Mouse (Mus musculus) right cerebral cortex, postnatal 4 days (tissue): ENCODE measurements at regions not wholly inside any gene's neighbourhood (a gene's known extent, or its start where the extent isn't known, plus 50 kb on each side); places are given as distances from the start of the nearest gene placed in this dataset.

Experiments used
- DNase-seq: peaks from one replicate; pipeline ENCODE4 v3.0.0-alpha.2; 2022

DNA sequence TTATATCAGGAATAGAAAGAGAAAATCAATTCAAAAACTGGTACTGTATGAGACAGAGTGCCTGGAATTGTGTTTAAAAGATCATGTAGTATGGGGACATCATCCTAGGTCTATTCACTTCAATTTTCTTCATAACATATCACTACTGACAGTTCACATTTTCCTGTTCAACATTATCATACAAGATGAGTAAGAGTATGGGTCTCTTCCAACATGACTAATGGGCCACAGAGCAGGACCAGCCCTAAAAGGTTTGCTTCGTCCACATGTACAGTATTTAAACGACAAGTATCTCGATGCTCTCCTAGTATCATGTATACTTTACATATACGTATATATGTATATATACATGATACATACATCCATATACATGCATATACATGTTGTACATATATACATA is 164.8 kb upstream of the Atp1b1 start:
- DNase-seq, result no peak

DNA sequence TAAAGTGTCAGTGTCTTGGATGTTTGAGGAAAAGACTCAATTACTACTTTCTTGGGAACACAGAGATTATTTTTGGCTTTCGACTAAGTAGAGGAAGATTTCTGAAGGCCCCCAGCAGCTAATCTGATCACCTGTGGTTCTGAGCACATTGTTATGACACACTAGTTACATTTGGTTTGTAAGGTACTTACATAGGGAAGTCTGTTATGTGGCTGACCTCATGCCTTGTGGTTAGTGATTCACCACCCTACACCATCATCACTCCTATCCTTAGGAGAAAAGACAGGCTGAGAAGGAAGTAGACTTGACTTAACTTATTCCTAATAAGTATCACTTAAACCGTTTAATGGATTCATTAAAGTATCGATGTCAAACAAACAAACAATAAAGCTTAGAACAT is 164.3 kb upstream of the Atp1b1 start:
- DNase-seq, result no peak

DNA sequence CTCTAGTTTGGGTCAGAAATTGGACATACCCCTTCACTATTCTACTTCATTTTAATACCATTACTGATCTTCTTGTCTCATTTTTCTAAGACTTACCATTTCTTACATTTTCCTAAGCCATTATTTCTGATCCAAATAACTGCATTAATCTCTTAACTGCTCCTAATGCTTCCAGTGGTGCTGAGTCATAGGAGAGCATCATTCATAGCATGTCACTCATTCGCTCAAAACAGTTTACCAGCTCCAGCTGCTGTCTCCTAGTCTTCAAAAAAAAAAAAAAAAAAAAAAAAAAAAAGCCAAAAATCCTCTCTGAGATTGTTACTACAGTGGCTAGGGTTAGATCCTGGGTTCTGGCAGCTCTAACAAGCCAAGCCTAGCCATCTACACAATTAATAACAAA is 162.0 kb upstream of the Atp1b1 start:
- DNase-seq, result no peak

- DNase-seq, result no peak
Observed at GRCm38 (mm10) chr1:164617871-164618270, 159.7 kb upstream of the Atp1b1 start.

- no peak for DNase-seq
Observed at GRCm38 (mm10) chr1:164607061-164607460, 148.9 kb upstream of the Atp1b1 start.

DNA sequence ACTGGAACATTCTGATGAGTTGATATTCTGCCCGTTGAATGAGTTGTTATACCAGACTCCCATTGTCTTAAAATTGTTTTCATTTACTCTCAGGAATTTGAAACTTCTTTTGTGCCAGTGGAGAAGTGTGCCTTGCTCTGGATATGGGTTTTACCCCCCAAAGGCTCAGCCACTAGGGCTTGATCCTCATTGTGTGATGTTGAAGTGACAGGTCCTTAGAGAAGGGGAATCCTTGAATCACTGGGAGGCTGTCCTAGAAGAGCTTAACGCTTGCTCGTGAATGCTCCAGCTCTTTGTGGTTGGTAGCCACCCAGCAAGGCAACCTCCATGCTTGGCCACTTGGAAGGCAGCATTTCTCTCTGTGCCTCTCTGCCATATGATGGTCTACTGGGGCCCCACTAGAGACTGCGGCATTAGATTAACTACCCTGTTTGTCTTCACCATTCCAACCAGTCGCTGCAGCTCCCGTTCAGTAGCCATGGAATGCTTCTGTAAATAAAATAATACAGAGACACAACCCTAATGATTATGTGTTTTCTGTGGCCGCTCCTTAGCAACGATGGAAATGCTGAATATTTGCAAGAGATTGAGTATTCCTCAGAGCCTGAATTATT is 148.1 kb upstream of the Atp1b1 start:
- no peak for DNase-seq

GRCm38 (mm10) chr1:164603433-164603832 is 145.3 kb upstream of the Atp1b1 start:
- DNase-seq, result no peak

GRCm38 (mm10) chr1:164602568-164602967 is 144.4 kb upstream of the Atp1b1 start:
- DNase-seq, result no peak

GRCm38 (mm10) chr1:164590205-164590613 is 132.1 kb upstream of the Atp1b1 start:
- no peak for DNase-seq

- peak; percentile 10 for DNase-seq
Observed at GRCm38 (mm10) chr1:164586066-164586989, 128.2 kb upstream of the Atp1b1 start.

GRCm38 (mm10) chr1:164576856-164577489 is 118.8 kb upstream of the Atp1b1 start:
- DNase-seq, result peak; percentile 23

DNA sequence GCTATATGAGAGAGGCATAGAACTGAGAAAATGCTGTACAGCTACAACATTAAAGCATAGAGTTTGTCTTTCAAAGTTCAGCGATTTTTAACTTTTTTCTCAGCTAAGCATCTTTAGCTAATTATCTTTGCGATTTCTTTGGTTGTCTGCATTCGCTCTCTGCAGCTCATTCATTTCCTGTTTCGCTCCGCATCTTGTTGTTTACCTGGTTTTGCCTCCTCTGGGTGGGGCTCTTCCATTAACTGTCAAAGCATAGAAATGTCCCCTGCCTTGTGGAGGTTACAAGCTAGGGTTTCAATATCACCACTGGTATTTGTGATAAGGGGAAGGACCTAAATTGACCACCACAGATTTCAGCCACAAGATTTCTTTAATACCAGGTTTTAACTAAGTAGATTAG is 115.5 kb upstream of the Atp1b1 start:
- no peak for DNase-seq

DNA sequence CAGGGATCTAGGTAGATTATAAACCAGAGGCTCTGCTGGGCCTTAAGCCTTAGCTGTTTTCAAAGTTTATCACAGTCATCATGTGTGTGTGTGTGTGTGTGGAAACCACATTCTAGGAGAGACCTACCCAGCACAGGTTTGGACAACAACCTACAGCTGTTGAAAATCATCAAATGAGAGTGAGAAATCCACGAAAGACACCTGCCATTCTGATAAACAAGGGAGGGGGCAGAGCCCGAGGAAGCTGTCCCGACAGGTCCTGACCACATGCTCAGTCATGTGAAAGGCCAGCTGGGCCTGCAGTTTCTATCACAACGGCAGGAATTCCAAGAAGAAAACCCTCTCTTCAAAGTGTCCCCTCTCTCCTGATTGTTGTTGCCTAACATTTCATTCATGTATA is 114.0 kb upstream of the Atp1b1 start:
- DNase-seq, result no peak

DNA sequence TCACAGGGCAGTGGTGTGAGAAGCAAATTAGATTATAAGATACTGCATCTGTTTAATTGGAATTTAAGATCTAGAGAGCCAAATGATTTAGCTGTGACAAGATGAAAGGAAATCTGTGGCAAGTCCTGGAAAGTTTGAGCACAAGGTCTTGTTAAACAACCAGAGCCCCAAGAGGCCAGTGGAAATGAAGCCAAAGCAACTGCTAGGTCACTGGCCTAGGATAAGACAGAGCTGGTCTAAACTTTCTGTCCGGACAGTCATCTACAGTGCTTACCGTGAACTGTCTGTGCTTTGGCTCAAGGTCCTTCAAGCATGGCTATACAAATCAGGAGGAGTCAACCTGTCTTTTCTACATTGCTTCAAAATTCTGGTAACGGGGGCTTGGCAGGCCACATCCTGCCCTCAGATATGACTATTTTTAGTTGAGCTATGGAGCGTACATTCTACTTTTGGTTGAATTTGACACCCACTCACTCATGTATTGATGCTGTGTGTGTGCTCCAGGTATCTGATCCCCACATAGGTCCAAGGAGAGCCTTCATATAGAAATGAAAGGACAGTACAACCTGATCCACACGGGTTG is 113.4 kb upstream of the Atp1b1 start:
- no peak for DNase-seq

DNA sequence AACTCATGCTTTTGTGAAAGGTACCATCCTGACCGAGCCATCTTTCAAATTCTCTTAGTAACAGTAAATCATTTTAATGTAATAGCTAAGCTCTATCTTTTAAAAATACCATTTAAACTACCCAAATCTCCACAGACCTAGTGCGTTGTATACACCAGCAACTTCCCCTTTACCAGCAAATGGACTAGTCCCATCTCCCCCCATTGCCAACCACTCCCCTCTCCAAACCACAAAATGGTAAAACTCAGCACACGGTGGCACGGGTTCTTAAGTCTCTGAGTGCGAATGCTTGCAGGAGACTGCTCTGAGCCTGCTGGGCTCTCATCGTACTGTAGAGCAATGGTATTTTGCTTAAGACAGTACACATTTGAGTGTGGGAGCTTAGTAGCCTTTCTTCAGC is 106.7 kb upstream of the Atp1b1 start:
- DNase-seq, result no peak

DNA sequence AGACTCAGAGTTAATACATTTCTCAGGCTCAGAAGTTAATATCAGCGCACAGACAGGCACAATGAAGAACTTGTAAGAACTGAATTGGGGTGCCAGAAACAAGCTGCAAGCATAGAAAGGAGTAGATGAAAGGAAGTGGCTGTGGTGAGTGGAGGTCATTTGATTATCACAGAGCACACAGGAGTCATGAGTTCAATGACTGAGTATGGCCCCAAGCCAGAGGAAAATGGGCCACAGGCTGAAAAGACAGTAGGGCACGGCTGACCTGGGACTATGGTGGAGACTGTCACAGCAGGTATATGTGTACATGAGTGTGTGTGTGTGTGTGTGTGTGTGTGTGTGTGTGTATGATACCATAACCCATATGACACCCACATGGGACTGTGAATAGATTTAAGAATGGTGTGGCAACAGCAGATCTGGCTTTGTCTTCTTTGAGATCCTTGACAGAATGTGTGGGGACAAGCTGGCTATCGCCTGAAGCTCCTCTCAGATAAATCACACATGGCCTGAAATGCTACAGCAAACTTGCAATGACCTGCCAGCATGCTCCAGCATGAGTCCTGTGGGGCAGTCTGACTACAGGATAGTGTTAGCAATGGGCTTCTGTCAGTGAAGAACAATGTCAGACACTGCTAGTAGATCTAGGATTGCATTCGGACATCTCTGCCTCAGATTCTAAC is 101.5 kb upstream of the Atp1b1 start:
- DNase-seq, result no peak

DNA sequence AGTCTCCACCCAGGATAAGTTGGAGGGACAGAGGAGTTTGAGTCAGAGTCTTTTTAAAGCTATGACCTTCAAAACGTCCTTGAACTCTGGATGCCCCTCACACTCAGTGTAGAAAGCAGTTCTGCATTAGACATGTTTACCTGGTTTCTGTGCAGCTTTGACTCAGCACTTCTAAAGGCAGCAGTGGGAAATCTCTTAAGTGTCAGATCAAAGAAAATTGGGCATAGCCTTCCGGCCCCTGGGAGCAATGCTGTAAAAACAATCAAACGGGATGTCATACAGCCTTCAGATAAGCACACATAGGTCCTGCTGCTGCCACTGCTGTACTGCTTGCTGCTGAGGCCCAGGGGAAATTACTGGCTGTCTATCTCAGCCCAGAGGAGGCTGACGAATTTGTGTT is 94.5 kb upstream of the Atp1b1 start:
- DNase-seq, result no peak

DNA sequence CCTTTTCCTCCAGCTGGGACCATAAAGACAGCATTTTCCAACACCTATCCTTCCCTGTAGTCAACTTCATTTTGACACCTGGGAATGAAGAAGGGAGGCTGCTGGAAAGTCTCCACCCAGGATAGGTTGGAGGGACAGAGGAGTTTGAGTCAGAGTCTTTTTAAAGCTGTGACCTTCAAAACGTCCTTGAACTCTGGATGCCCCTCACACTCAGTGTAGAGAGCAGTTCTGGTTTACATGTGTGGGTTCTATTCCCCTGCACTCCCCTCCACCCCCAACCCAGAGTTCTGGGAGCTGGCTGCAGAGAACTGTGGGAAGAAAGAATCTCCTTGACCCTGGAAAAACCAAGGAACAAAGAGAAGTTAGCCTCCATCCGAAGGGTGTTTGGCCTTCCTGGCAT is 92.9 kb upstream of the Atp1b1 start:
- no peak for DNase-seq

DNA sequence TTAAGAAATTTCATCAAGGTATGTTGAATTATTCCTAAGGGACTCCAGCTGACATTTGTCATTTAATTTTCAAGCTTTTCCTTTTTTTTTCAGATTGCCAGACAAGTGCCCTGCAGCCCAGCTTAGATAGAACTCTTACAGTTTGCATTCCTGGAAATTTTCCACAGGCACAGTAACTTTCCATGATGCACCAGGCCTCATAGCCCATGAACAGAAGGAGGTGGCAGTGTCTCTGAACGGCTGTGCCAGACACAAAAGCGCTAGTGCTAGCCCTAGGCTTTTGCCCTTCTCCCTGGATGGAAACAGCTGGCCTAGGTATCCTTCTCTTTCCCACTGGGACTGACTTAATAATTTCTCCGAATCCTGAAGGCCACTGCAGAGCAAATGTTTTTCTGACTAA is 92.4 kb upstream of the Atp1b1 start:
- DNase-seq, result no peak

GRCm38 (mm10) chr1:164548071-164548470 is 89.9 kb upstream of the Atp1b1 start:
- no peak for DNase-seq

GRCm38 (mm10) chr1:164545843-164546242 is 87.7 kb upstream of the Atp1b1 start:
- DNase-seq, result no peak

- no peak for DNase-seq
Observed at GRCm38 (mm10) chr1:164543045-164543803, 85.1 kb upstream of the Atp1b1 start.
